Mouse (Mus musculus) olfactory bulb, adult 2 months (tissue): ENCODE data around the gene Phgdh.

Source experiments
- CTCF ChIP-seq: fragments of 200-500 bp; IDR thresholded peaks from 2 replicates; pipeline ENCODE4 v1.5.1; 2012; ENCODE audit warnings: low read depth, mild to moderate bottlenecking, low read length, moderate library complexity; ENCODE audit not compliant: insufficient read depth
- POLR2A ChIP-seq: fragments of 200-500 bp; IDR thresholded peaks from 2 replicates; pipeline ENCODE4 v1.6.1; 2012; ENCODE audit warnings: mild to moderate bottlenecking, low read depth, low read length, moderate library complexity; ENCODE audit not compliant: insufficient read depth

DNA sequence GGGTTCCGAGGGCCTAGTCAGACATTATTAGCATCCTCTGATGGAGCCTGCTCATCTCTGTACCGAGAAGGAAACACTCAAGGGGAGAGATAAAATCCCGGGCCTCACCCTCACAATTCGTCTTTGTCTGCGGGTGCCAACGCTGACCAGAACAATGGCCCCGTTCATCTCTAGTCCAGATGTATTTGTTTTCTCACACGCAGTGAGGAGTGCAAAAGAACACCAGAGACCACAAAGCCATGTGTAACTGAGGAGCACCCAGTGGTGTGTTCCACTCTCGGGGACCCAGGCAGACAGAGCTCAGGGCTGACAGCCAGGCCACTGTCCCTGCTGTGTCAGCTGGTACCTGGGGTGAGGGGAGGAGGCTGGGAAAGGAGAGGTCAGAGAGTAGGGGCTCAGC lies 15.6 kb downstream of the Phgdh start:
- TF ChIP-seq CTCF (no peak), POLR2A (no peak)
